Mouse (Mus musculus) lung, postnatal 25 days (tissue): Measurements from ENCODE around the gene Slc45a3.

Experiments
- DNase-seq: peaks from one replicate; pipeline ENCODE4 v3.0.0; 2022; ENCODE audit warnings: low spot score

Slc45a3 gene

DNA sequence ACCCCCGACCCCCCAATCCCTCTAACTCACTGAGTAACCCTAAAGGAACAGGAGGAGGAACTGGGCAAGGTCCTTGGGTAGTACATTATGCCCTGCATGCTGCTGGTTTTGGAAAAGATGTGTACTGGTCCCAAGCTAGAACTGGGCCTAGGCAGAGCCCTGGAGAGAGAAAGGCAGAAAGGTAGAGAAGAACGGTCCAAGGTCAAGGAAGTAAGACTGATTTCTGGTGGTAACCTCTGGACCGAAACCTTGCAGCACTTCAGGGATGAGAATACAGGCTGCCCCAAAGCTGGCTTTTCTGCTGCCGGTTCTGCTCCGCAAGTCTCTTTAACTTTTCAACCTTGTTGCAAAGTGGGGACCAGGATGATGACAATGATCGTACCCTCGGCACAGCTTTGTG is 1.8 kb downstream of the Slc45a3 start:
- no peak for DNase-seq

DNA sequence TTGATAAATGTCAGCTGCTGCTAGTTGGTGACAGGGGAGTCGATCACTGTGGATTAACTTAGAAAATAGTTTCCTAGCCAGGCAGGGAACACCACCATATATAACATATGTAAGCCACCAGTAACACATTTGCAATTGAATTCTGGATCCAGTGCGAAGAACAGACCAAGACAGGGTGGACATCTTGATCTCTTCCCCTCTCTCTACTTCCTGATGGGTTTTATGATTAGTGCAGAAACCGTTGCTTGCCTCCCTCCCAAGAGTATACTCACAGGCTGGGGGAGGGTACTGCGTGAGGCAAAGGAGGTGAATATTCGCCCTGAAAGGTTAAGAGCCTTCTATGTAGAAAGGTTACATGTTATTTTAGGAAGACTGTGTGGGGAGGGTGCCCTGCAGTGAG is 3.1 kb downstream of the Slc45a3 start:
- no peak for DNase-seq

DNA sequence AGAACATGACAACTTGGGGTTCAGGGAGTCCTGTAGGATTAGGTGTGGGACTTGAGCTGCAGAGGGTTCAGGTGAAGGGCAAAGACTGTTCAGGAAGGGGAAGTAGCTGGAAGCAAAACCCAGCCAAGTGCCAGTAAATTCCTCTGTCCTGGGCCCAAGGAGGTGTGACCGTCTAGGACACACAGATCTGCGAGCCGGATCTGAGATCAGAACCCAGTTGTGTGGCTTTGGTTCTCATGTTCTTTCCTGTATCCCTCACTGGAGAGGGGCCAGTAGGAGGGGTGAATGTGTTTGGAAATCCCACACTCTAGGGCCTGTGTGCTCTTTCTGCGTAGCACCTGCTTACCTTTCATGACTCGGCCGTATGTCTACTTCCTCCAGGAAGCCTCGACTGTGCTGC is 4.6 kb downstream of the Slc45a3 start:
- peak; percentile 56 for DNase-seq

DNA sequence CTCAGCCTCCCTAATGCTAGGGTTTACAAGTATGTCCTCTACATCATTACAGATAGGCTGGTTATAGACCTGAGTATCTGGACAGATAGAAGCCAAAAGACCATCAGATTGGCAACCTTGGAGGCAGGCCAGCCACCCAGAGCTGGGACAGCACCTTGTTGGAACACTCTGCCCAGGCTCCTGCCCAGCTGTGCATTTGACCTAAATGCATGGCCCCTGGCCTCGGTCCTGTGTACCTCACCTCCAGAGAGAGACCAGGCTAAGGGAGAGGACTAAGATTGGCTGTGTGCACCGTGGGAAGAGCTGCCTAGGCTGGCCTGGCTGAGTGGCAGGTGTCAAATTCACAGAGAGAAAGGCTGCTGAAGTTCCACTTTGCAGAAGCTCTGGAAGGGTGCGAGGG is 5.8 kb downstream of the Slc45a3 start:
- no peak for DNase-seq

DNA sequence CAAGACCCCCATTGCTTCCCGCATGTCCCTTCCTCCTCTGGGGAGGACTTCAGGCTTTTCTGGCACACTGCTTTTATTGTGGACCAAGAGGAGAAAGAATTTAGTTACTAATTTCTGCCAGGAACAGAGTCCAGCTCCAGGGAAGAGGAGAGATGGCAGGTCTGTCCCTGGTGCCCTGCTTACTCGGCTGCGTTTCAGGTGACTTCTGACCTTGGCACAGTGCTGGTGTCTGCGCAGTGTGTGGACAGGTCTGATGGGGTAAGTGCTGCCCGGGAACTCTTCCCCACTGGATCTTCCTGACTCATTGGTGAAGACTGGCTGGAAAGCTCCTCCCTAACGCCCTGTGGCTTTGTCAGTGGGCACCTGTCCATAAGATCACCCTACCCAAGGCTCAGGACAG is 6.2 kb downstream of the Slc45a3 start:
- DNase-seq = no peak

DNA sequence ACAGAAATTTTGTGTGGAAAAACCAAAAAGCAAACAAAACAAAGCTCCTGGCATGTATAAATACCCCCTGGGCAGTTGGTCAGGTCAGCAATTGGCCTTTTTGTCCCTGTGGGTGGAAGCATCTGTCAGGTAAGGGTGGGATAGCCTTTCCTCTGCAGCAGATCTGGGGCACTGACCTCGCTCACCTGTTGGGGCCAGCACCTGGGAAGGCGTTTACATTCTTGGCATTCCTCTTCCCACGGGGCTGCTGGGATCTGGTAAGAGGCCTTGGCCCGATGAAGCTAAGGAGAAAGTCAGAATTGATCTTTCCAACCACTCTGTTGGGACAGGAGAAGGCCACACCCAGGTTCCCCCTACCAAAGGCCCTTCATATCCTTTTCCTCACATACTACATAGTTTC is 7.1 kb downstream of the Slc45a3 start:
- no peak for DNase-seq

DNA sequence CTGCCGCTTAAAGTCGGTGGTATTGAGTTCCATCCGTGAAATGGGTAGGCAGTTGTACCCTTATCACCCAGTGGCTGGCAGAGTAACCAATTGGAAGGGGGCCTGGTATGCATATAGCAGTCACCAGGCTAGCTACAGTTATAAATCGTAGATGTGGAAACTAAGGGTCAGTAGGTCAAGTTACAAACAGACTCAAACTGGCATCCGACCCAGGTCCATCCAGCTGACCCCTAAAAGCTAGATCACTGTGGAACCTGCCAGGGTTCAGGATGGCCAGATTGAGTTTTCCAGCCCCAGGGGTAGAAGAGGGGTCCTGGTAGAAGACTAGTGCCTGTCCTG is 7.5 kb downstream of the Slc45a3 start:
- DNase-seq = no peak

DNA sequence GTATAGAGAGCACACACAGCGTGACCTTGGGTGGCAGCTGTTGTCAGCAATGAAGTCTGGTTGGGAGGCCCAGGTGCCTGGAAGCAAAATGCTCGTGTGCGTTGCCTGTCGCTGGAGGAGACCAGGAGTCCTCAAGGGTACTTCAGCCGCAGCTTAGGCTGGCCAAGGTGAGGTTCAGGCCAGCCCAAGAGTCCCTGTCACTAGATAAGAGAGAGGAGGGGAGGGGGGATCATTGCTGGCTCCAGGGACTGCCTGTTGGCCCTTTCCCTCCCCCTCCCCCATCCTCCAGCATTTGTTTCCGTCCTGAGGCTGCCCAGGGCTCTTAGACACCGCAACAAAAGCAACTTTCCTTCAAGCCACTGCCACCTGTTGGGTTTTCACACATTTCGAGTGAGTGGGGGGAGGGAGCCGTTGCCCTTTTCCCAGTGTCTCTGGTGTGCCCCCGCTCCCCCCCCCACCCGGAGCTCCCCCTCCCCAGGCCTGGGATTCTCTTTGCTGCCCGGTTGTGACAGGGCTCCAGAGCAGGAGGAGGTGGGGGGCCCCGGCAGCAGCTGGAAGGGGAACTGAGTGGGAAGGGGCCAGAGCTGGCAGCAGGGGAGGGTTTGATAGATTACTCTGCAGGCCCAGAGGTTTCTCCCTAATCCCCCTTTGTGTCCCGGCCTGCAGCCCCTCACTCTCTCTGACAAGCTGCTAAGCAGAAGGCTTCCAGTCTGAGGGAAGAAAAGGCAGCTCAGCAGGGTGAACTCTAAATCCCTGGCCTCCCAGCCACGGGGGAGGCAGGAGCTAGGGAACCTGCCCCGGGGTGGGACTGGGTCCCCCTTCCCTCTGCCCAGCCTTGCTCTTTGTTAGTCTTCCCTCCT is 8.1 kb downstream of the Slc45a3 start:
- no peak for DNase-seq

DNA sequence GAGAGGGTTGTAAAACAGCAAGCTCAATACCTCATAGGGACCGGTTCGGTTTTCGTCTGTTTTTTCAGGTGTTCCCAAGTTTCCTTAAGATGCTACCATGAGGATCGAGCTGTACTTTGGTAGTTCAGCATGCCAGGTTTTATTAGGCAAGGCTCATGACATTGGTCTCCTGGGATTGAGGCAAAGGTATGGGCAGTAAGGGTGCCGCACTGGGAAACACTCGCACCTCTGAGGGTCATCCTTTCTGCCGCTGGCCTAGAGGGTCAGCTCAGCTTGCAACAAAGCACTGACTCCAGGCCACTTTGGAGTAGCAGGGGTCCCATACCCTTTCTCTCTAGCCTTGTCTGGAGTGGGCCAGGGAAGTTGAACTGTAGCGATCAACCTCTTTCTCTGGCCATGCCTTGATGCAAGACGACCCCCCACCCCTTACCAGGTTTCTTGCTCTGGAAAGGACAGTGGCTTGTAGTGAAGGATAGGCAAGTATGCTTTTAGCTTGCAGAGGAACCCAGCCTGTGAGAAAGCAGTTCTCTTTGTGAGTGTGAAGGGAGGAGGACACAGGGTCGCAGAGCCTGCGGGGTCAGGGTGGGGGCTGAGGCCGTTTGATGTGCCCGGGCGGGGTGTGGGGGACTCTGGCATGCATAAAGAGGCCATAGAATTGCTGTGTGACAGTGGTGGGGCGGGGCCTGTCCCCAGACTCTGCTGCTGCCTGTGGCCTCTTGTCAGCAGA is 9.2 kb downstream of the Slc45a3 start:
- DNase-seq = no peak

DNA sequence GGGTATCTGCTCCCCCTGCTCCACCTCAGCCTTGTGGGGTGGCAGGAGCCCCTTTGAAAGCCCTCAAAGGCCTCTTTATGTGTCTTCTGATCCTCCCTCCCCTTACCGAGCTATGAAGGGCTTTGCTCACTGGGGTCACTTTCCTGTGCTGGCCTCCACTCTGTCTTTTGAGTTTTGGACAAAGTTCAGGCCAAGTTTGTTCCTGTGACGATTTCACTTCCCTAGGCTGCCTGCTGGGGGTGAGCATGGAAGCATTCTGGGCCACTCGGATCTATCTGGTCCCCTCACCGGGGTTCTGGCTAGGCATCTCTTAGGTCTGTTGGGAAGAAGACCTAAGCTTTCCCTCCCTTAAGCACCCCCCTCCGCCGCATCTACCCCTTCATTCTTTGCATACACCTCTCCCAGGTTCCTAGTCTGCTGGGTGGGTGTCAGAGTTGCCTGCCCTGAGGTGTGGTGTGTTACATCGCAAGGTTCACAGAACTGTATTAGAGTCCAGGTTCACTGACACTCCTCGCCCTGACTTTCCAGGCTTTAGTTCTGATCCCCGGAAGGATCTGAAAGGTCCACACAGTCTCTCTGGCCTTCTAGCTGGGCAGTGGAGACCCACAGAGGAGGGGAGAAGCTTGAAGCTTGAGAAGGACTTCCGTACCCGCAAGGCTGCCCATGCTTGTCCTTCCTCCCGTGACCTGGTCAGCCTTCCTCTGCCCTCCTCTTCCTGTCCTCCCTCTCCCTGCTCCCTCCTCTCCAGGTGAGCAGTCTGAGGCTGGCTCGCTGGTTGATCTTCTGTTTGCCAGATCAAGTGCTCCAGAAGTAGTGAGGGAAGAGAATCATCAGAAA is 9.9 kb downstream of the Slc45a3 start:
- DNase-seq = no peak

DNA sequence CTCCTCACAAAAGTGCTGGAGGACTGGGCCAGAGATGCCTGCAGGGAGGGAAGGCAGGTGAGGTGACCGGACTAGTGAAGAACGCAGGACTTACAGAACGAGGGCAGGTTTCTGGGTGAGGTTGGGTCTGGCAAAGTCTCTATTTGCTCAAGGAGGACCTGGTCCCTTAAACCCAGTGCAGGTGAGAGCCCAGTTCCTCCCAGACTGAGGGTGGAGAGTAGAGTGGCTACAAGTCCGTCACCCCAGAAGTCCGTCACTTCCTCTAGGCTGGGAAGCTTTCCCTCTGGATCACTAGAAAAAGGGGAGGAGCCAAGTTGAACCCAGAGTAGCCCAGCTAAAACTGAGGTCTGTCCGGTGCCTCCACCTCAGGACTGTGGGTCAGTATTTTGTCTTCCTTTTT is 11.2 kb downstream of the Slc45a3 start:
- peak; percentile 23 for DNase-seq

DNA sequence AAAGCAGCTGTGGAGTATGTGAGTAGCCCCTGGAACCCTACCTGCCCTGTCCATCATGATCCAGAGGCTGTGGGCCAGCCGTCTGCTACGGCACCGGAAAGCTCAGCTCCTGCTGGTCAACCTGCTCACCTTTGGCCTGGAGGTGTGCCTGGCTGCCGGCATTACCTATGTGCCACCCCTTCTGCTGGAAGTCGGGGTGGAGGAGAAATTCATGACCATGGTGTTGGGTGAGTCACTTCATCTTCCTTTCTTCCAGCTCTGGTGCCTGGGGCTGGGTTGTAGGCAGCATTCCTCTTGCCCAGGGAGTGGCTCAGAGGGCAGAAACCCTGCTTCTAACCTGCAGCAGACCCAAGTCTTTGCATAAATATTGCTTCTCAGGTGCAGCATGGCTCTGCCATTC is 14.1 kb downstream of the Slc45a3 start:
- DNase-seq = no peak

DNA sequence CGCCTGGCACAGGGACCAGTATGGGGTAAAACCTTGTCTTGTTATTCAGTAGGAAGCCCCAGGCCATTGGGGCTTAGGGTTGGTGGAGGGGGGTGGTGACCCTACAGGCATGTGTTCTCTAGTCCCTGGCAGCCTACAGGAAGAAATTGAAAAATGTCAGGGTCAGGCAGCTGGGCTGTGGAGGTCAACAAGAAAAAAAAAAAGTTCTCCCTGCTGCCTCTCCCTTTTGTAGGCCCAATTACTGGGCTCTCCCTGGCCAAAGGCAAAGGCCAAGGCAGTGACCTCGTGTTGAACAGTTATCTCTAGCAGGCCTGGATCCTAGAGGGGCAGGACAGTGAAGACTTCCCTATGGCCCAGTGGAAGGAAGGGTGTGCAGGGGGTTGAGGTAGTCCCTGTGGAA is 17.7 kb downstream of the Slc45a3 start:
- no peak for DNase-seq

DNA sequence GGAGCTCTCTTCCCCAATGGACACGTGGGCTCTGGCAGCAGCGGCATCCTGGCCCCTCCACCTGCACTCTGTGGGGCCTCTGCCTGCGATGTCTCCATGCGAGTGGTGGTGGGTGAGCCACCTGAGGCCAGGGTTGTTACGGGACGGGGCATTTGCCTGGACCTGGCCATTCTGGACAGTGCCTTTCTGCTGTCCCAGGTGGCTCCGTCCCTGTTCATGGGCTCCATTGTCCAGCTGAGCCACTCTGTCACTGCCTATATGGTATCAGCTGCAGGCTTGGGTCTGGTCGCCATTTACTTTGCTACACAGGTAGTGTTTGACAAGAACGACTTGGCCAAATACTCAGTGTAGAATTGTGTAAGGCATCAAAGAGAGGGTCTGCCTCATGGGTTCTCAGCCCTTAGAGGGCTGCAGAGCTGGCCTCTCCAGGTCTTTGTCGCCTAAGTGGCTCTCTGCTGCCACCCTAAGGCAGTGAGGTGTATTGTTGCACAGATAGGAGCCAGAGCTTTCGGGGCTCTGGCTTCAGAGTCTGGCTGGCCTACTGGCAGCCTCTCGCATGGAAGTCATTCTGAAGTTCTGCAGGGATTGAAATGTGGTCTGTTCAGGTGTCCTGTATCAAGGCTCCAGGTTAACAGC is 18.7 kb downstream of the Slc45a3 start:
- DNase-seq = peak; percentile 73

DNA sequence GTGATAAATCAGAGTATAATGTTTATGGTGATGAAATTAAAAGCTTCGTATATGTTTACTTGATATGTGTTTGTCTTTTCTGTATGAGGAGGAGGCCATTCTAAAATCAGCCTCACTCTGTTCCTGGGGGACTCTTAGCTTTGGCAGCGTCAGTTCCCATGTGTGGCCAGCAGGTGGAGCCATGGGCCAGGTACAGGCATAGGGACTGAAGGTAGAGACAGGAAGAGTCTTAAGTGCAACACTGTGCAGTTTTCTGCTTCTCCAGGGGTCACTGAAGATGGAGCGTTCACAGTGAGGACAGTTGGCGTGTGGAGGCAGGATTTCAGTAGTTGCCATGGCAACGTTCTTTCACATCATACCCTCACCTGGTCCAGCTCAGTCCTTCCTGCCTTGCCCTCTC is 20.1 kb downstream of the Slc45a3 start:
- peak; percentile 75 for DNase-seq

DNA sequence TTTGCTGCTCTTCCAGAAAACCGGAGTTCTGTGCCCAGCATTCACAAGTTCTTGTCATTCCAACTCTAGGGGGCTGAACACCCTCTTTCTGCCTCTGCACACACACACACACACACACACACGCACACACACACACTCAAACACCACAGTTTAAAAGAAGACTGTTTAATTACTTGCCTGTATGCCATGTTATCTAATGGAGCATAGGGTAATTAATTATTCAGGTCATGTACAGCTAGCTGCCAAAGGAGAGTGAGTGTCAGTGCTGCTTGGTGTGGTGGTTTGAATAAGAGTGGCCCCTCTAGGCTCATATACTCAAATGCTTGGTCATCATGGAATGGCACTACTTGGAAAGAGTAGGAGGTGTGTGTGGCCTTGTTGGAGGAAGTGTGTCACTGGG is 21.0 kb downstream of the Slc45a3 start:
- DNase-seq = no peak

DNA sequence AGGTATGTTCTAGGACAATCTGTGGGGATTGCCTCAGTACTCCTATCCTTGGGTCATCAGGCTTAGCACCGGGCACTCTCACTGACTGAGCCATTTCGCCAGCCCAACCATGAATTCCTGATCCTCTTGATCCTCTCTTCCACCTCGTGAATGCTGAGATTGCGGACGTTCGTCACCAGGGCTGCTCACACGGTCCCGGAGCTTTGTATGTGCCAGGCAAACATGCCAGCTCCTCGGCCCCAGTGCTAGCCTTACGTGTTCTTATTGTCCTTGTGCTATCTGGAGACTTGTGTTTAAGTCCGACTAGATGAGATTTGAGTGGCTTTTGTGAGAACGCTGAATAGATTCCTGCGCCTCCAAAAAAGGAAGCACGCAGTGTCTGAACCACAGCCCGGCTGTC is 24.7 kb downstream of the Slc45a3 start:
- no peak for DNase-seq

DNA sequence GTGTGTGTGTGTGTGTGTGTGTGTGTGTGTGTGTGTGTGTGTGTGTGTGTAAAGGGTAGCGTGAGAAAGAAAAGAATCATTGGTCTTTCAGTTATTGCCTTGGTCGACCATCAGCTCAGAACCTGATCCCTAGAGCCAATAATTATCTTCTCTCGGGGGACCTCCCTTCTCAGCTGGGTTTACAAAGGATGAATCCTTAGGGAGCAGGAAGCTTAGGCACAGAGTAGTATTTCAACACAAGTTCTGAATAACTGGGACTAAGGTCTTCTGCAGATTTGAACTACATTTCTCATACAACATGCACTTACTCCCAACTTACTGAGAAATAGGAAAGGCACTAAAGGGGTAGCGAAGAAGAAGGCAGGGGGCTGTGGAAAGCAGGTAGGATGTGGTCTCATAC is 26.7 kb downstream of the Slc45a3 start:
- DNase-seq = no peak

DNA sequence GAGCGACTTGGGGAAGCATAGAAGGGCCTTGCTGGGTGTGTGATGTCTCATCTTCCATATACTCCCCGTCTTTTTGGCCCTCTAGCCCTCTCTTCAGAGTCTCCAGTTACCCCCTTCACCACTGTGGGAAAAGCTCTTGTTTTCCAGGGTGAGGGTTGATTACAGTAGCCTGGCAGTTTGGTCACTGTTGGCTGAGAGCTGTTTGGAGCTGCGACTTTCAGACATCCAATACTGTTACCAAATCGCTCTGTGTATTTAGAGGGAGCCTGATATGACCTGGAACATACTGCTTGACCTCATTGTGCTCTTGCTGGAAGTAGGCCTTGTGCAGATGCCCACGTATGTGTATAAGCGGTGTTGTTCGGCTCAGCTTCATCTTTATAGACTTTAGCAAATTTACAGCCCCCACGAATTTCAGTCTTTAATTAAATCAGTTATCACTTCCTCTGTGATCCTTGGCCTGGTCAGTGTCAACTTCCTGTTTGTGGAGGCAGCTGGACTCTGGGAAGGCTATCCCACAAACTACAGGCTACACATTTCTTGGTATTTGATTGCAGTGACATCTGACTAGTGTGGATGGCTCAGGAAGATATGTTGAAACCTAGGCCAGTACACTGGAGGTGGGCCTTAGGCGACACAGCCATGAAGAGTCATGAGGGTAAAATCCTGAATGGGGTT is 27.5 kb downstream of the Slc45a3 start:
- no peak for DNase-seq

DNA sequence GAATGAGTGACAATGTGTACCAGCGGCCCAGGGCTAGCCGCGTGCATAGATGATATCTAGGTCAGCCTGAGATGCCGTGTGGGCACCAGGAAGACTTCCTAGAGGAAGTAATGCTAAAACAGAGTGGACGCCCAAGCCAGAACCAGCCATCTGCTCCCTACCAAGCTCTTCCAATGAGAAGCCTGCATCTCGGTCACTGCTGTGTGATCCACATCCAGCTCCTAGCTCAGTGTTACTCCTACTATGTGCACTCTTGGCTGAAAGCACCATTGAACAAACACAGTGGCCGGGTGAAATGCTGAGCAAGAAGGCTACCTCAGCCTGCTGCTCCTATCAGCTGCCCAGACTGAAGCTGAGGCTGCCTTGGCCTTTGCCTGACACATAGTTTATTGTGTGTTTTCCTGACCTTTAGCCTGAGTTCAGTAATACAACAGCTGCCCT is 29.8 kb downstream of the Slc45a3 start:
- DNase-seq = no peak

DNA sequence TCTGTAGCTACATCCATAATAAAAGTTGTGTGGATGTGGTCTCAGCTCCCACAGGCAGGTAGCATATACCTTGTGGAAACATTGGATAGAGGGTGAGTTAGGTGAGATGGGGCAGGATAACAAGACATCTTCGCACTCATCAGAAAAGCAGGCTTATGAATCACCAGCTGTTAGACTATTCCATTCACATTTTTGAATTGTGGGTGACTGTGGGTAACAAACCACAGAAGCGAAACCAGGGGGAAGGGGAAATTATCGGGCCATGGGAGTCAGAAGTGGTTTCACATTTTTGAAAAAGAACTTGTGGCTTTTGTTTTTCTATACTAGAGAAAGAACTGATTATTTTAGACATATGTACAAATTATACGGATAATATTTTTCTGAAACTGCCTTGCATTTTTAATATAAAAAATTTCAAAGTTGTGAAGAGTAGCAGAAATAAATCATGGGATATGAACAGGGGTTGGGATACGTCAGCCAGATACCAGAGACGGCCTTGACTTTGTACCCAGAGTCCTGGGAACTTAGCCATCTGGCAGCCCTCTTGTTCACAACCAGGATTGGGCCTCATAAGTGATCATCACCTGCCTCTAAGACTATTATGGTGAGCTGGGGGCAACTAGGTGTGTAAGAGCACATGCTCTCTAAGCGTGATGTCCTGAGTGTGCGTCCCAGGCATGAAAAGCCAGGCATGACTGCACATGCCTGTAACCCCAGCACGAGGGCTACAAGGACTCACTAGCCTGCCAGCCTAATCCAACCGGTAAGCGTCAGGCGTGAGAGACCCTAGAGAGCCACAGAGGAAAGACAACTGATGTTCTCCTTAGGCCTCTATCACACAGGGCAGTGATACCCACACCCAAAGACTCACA is 30.6 kb downstream of the Slc45a3 start:
- DNase-seq = no peak
